Mouse (Mus musculus): ENCODE results near the gene Ern1.

- TF ChIP-seq POLR2A (IDR thresholded peaks at IDR 0.05; ENCODE audit: extremely low read depth, insufficient read depth, low read length) (no peak), CTCF (IDR thresholded peaks at IDR 0.05; ENCODE audit: low read depth, low read length) (no peak)
Measured at GRCm38 (mm10) chr11:106374559-106374958, 113.1 kb downstream of the Ern1 start.

Measured in liver, adult 2 months (tissue).